Mouse (Mus musculus) liver, embryonic 14.5 days (tissue): ENCODE results near the gene Mien1.

Experiments used
- CTCF ChIP-seq: IDR thresholded peaks from 2 replicates; pipeline ENCODE4 v1.5.1; 2016; ENCODE audit warnings: antibody characterized with exemption, low read depth, control low read depth
- EP300 ChIP-seq: IDR thresholded peaks from 2 replicates; pipeline ENCODE4 v1.6.1; 2016; ENCODE audit warnings: antibody characterized with exemption, low read depth

- TF ChIP-seq CTCF (no peak), EP300 (no peak)
These were observed 47.0 kb upstream of the Mien1 start for GRCm38 (mm10) chr11:98485749-98486148.
